Mouse (Mus musculus) intestine, embryonic 15.5 days (tissue): ENCODE data around the gene Mat2a. TPM values are rescaled to one million over a fixed set of nuclear protein-coding genes. Genes with fewer than 3 reads are reported as not detected.

ENCODE experiments used
- ATAC-seq: fragments of 200-750 bp; cut with Nextera tagmentation; 2 replicates; pipeline ENCODE4 v1.8.0; 2017; ENCODE audit warnings: moderate TSS enrichment, moderate library complexity
- H3K27ac ChIP-seq: fragments of 300-500 bp; sonication (generic); 2 replicates; pipeline ENCODE4 v1.5.1; 2015; ENCODE audit warnings: mild to moderate bottlenecking, inconsistent platforms
- H3K27me3 ChIP-seq: fragments of 300-500 bp; sonication (generic); replicated peaks from 2 replicates; pipeline ENCODE4 v1.6.1; 2015; ENCODE audit warnings: inconsistent platforms
- H3K36me3 ChIP-seq: fragments of 300-500 bp; sonication (generic); 2 replicates; pipeline ENCODE4 v1.6.1; 2015; ENCODE audit warnings: inconsistent platforms
- H3K4me1 ChIP-seq: fragments of 300-500 bp; sonication (generic); replicated peaks from 2 replicates; pipeline ENCODE4 v1.6.1; 2015; ENCODE audit warnings: inconsistent platforms
- H3K4me2 ChIP-seq: fragments of 300-500 bp; sonication (generic); replicated peaks from 2 replicates; pipeline ENCODE4 v1.6.1; 2015; ENCODE audit warnings: mild to moderate bottlenecking, inconsistent platforms
- H3K4me3 ChIP-seq: fragments of 300-500 bp; sonication (generic); replicated peaks from 2 replicates; pipeline ENCODE4 v1.5.1; 2015; ENCODE audit warnings: inconsistent platforms
- H3K9ac ChIP-seq: fragments of 300-500 bp; sonication (generic); 2 replicates; pipeline ENCODE4 v1.6.1; 2015; ENCODE audit warnings: inconsistent platforms
- H3K9me3 ChIP-seq: fragments of 300-500 bp; sonication (generic); 2 replicates; pipeline ENCODE4 v1.6.1; 2016; ENCODE audit warnings: inconsistent platforms
- WGBS: fragments of 180-500 bp; shearing (Covaris S2); methylation state at CpG from one replicate; pipeline ENCODE4 v1.1.7; 2015; 5-methylcytosine and 5-hydroxymethylcytosine counted together
- polyA plus RNA-seq: library from polyadenylated mRNA; unstranded; fragments of >200 nt; fragmentation: Nextera tagmentation; extraction: Ambion mirVana; gene quantifications from 2 replicates; pipeline ENCODE4 v1.2.1, GENCODE M21; 2015

Gene Mat2a
- polyA plus RNA-seq, 1 experiment from 2014 or later, result 308 TPM

GRCm38 (mm10) chr6:72428036-72428435, 11.3 kb downstream of the Mat2a start:
- WGBS, result 29% methylated on average over 8 of the region's 8 CpGs
- Histone ChIP-seq H3K27ac (no peak overlapping the region), H3K9ac (no peak overlapping the region), H3K4me3 (no peak overlapping the region), H3K36me3 (peaks cover 61% of the 10 kb centered on the region), H3K4me2 (no peak overlapping the region), H3K9me3 (no peaks in the 10 kb centered on the region), H3K27me3 (no peaks in the 10 kb centered on the region), H3K4me1 (no peaks in the 10 kb centered on the region)
- peak; percentile 73 for ATAC-seq

- no peaks in the 10 kb centered on the region for H3K9me3 ChIP-seq
- no peaks in the 10 kb centered on the region for H3K4me1 ChIP-seq
- no peak overlapping the region for H3K9ac ChIP-seq
- H3K27me3 ChIP-seq, result no peaks in the 10 kb centered on the region
- H3K4me2 ChIP-seq, result no peak overlapping the region
- WGBS, result 92% methylated on average over 11 of the region's 11 CpGs
- ATAC-seq, result no peak
- no peak overlapping the region for H3K4me3 ChIP-seq
- peaks cover 46% of the 10 kb centered on the region for H3K36me3 ChIP-seq
- no peak overlapping the region for H3K27ac ChIP-seq
Measured at GRCm38 (mm10) chr6:72425646-72426045, 13.7 kb downstream of the Mat2a start.

DNA sequence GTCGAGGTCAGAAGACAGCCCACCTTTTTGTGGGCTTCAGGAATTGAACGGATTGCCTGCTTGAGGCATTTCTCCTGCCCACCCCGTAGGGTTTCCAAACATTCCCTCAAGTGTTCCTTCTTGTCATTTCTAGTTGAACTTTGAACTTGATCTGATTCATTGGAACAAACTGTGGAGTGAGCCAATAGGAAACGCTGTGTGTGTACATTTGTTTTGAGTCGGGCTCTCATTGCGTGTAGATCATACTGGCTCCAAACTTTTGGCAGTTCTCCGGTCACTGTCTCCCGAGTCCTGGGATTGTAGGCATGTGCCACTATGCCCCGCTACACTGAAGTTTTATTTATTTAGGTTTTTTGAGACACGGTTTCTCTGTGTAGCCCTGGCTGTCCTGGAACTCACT, 18.5 kb downstream of the Mat2a start:
- 89% methylated on average over 10 of the region's 10 CpGs for WGBS
- peaks cover 47% of the 10 kb centered on the region for H3K36me3 ChIP-seq

DNA sequence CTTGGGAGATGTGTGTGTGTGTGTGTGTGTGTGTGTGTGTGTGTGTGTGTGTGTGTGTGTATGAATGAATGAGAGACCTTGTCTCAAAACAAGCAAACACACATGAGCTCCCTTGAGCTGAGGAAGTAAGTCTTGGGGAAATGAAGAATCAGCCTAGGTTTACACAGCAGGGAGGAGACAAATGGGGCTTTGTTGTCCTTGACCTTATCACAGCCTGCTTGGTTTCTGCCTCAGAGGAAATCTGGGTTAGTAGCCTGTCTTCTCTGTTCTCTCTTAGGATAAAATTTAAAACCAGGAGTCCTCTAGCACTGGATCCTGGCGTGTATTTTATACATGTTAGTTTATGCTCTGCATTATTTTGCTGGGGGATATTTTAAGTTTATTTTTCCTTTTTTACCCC, 19.6 kb downstream of the Mat2a start:
- no peak overlapping the region for H3K27ac ChIP-seq
- no peaks in the 10 kb centered on the region for H3K9me3 ChIP-seq
- H3K4me2 ChIP-seq, result no peak overlapping the region
- no peak for ATAC-seq
- H3K27me3 ChIP-seq, result no peaks in the 10 kb centered on the region
- no peak overlapping the region for H3K9ac ChIP-seq
- WGBS, result 86% methylated on average over 1 of the region's 1 CpGs
- no peak overlapping the region for H3K4me3 ChIP-seq
- peaks cover 38% of the 10 kb centered on the region for H3K36me3 ChIP-seq
- H3K4me1 ChIP-seq, result peaks cover 16% of the 10 kb centered on the region

More for the DNA sequence above, 18.5 kb downstream of the Mat2a start:
- no peaks in the 10 kb centered on the region for H3K27me3 ChIP-seq
- H3K9ac ChIP-seq, result no peak overlapping the region
- H3K4me1 ChIP-seq, result peaks cover 7% of the 10 kb centered on the region
- no peak for ATAC-seq
- no peak overlapping the region for H3K4me3 ChIP-seq
- no peak overlapping the region for H3K4me2 ChIP-seq
- H3K27ac ChIP-seq, result no peak overlapping the region
- no peaks in the 10 kb centered on the region for H3K9me3 ChIP-seq

DNA sequence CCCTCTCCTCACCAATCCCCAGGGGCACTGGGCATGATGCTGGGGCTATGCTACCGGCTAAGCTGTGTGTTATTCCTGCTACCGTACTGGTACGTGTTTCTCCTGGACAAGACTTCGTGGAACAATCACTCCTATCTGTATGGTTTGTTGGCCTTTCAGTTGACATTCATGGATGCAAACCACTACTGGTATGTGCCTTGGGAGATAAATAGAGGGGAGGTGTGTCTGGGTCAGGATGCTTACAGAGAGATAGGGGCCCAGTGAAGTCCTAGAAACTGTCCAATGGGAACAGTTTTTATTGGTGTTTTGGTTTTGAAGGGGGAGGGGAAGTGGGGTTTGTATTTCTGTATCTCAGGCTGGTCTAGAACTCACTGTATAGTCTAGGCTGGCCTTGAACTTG, 21.1 kb downstream of the Mat2a start:
- Histone ChIP-seq H3K27ac (no peak overlapping the region), H3K4me2 (no peak overlapping the region), H3K36me3 (peaks cover 24% of the 10 kb centered on the region), H3K9ac (no peak overlapping the region), H3K4me3 (no peak overlapping the region), H3K27me3 (no peaks in the 10 kb centered on the region), H3K9me3 (no peaks in the 10 kb centered on the region), H3K4me1 (peaks cover 16% of the 10 kb centered on the region)
- WGBS, result 87% methylated on average over 4 of the region's 4 CpGs
- no peak for ATAC-seq

DNA sequence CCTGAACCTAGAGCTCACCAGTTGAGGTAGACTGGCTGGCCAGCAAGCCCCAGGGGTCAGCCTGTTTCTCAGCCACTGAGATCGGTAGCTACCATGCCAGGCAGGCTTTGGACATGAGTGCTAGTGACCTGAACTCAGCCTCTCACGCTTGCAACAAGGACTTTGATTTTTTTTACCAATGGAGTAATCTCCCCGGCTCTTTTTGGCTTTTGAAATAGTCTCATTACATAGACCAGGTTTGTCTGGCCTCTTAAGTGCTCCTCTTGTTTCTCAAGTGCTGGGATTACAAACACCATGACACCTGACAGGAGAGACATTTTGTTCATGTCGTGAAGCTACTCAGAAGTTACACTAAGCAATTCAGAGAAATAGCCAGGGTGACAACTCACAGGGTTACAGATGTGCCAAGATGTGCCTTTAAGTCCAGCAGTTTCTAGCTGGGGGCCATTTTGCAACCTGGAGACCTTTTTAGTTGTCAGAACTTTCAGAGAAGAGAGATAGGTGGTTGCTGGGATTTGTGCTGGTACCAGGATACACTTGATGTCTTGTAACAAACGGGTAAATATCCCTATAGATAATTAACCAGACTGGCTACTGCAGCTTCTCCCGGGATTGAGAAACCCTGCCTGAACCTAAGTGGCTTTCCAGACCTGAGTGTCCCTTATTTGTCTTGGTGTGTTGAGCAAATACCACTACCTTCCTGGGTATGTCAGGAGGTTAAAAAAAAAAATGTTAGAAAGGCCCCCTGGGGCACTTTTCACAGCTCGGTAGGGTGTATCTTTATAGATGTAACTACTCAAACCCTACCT, 23.2 kb downstream of the Mat2a start:
- peaks cover 17% of the 10 kb centered on the region for H3K36me3 ChIP-seq
- no peak for ATAC-seq
- peaks cover 16% of the 10 kb centered on the region for H3K4me1 ChIP-seq
- no peak overlapping the region for H3K9ac ChIP-seq
- H3K9me3 ChIP-seq, result no peaks in the 10 kb centered on the region
- WGBS, result 59% methylated on average over 7 of the region's 7 CpGs
- no peaks in the 10 kb centered on the region for H3K27me3 ChIP-seq
- H3K4me3 ChIP-seq, result no peak overlapping the region
- H3K27ac ChIP-seq, result no peak overlapping the region
- H3K4me2 ChIP-seq, result peak overlapping the region; percentile 6; the same call in 1 of the 2 replicates

DNA sequence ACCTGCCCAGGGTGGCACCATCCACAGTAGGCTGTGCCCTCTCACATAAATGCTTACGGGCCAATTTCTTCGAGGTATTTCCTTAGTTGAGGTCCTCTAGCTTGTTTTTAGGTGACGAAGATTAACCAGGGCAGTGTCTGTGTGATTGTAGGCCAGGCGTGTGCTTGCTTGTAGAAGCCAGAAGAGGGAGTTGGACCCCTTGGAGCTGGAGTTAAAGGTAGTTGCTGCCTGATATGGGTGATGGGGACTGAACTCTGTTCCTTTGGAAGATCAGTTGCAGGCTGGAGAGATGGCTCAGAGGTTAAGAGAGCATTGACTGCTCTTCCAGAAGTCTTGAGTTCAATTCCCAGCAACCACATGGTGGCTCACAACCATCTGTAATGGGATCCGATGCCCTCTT, 24.2 kb downstream of the Mat2a start:
- WGBS, result 80% methylated on average over 5 of the region's 5 CpGs
- peak overlapping the region; percentile 89 for H3K9ac ChIP-seq

DNA sequence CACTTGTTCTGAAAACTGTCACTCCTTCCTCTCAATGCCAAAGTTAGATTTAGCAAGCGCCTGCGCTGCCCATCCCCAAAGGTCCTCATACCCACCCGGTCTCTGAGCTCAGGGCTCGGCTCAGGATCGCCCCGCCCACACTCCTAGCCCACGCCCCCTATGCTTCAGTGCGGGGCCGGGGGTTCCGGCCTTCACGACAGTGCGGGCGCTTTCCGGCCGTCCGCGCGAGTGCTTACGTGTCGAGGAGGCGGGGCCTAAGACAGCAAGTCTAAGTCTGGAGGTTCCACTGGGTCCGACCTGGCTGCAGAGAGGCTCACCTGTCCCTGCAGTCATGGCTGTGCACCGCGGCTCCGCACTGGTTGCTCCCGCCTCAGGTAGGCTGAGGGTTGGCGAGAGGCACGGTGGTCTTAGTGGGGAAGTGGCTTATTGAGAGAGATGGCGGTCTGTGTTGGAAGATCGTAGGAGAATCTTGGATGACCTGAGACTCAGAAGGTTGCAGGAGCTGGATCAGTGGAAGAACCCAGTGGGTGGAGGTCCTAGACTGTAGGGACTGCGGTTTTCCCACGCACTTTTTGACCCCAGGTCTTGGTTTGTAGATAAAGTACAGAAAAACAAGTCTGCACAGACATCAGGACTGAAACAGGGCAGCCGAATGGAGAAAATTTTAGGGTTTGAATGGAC, 25.1 kb downstream of the Mat2a start, which contains the start of gene Ggcx:
TSS of gene Ggcx (plus strand) at position 233 of the 681 bp plus-strand sequence.
- H3K4me3 ChIP-seq, result peak within 1 kb of the TSS; percentile 70
- no peaks in the 10 kb centered on the region for H3K9me3 ChIP-seq
- H3K27me3 ChIP-seq, result no peaks in the 10 kb centered on the region
- peaks cover 12% of the 10 kb centered on the region for H3K4me1 ChIP-seq
- peak within 1 kb of the TSS; percentile 89 for H3K9ac ChIP-seq
- peaks cover 15% of the 10 kb centered on the region for H3K36me3 ChIP-seq
- ATAC-seq, result peak; percentile 96
- peak within 1 kb of the TSS; percentile 52; the same call in 1 of the 2 replicates for H3K27ac ChIP-seq
- under 1% methylated on average over 33 of the region's 33 CpGs for WGBS
- peak within 1 kb of the TSS; percentile 65 for H3K4me2 ChIP-seq

More for the DNA sequence above, 24.2 kb downstream of the Mat2a start:
- Histone ChIP-seq H3K4me2 (peak overlapping the region; percentile 65), H3K4me1 (peaks cover 12% of the 10 kb centered on the region), H3K4me3 (peak overlapping the region; percentile 70), H3K36me3 (peaks cover 17% of the 10 kb centered on the region), H3K27ac (no peak overlapping the region), H3K27me3 (no peaks in the 10 kb centered on the region), H3K9me3 (no peaks in the 10 kb centered on the region)
- ATAC-seq, result no peak

GRCm38 (mm10) chr6:72410518-72410917, 28.8 kb downstream of the Mat2a start:
- no peak for ATAC-seq
- Histone ChIP-seq H3K27ac (no peak overlapping the region), H3K36me3 (no peaks in the 10 kb centered on the region), H3K9me3 (no peaks in the 10 kb centered on the region), H3K9ac (no peak overlapping the region), H3K4me1 (peaks cover 5% of the 10 kb centered on the region), H3K27me3 (no peaks in the 10 kb centered on the region), H3K4me2 (no peak overlapping the region), H3K4me3 (no peak overlapping the region)
- WGBS, result 76% methylated on average over 7 of the region's 7 CpGs

- Histone ChIP-seq H3K9me3 (no peaks in the 10 kb centered on the region), H3K4me3 (no peak overlapping the region), H3K27me3 (no peaks in the 10 kb centered on the region), H3K36me3 (no peaks in the 10 kb centered on the region), H3K4me1 (peaks cover 2% of the 10 kb centered on the region), H3K9ac (no peak overlapping the region), H3K4me2 (no peak overlapping the region), H3K27ac (no peak overlapping the region)
- WGBS, result 25% methylated on average over 1 of the region's 1 CpGs
- no peak for ATAC-seq
Measured at GRCm38 (mm10) chr6:72410003-72410402, 29.4 kb downstream of the Mat2a start.

- no peaks in the 10 kb centered on the region for H3K4me1 ChIP-seq
- H3K4me2 ChIP-seq, result no peak overlapping the region
- H3K4me3 ChIP-seq, result no peak overlapping the region
- WGBS, result 9% methylated on average over 3 of the region's 3 CpGs
- no peak overlapping the region for H3K27ac ChIP-seq
- H3K9ac ChIP-seq, result no peak overlapping the region
- no peaks in the 10 kb centered on the region for H3K9me3 ChIP-seq
- no peaks in the 10 kb centered on the region for H3K27me3 ChIP-seq
- no peaks in the 10 kb centered on the region for H3K36me3 ChIP-seq
- ATAC-seq, result no peak
Measured at GRCm38 (mm10) chr6:72409567-72409966, 29.8 kb downstream of the Mat2a start.

- peak; percentile 76 for ATAC-seq
Measured at GRCm38 (mm10) chr6:72407119-72407518, 32.2 kb downstream of the Mat2a start.

More at GRCm38 (mm10) chr6:72407119-72407518, 32.2 kb downstream of the Mat2a start:
- H3K36me3 ChIP-seq, result no peaks in the 10 kb centered on the region
- no peaks in the 10 kb centered on the region for H3K4me1 ChIP-seq
- H3K4me2 ChIP-seq, result no peak overlapping the region
- H3K9me3 ChIP-seq, result no peaks in the 10 kb centered on the region
- H3K4me3 ChIP-seq, result no peak overlapping the region
- 3% methylated on average over 5 of the region's 5 CpGs for WGBS
- H3K27ac ChIP-seq, result no peak overlapping the region
- no peak overlapping the region for H3K9ac ChIP-seq
- no peaks in the 10 kb centered on the region for H3K27me3 ChIP-seq
